In the genomic region with DNA sequence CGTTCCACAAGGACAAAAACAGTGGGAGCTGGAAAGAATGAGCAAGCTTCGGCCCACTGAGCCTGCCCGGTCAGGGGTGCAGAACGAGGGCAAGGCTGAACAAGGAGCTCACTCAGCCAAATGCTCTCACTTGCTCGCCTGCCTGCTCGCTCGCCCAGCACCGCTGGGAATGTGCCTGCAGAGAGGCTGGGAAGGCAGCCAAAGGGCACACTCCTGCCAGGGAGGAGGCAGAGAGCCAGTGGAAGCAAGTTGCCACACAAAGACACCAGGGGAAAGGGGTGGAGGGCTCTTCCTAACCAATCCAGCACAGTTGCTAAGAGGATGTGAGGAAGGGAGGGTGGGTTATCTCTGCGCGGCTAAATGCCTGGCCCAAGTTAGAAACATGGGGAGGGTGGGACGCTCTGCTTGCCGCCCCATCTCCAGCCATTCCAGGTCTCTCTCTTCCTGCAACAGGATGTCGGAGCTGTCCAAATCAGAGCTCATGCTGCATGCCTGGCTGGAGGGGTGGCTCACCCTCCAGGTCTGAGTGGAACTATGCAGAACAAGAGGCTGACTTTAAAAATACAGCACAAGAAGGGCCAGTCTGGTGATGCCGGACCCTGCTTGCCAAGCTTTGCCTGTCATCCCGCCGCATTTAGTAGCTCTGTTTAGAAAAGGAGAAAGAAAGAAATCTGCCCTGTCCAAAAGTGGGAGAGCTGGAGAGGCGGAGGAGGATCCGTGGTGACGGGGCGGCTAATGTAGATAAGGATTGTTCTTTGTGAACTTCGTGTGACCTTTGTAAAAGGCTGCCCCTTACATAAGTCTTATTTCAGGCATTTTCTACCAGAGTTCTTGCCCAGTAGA, we compare ENCODE assay signal across 8 mouse cellular contexts.
DNase-seq lines count a peak whose midpoint lies in the region; ATAC-seq lines count a peak whose summit lies in the region.

No protein-coding gene starts in this region.

- WGBS in hindbrain, embryonic 13.5 days, result 12% methylated on average over 21 of the region's 21 CpGs

- peak overlapping the region; percentile 87 for H3K27ac ChIP-seq in hindbrain, embryonic 13.5 days

- peaks cover 4% of the 10 kb centered on the region; the same call in 1 of the 2 replicates for H3K27me3 ChIP-seq in hindbrain, embryonic 13.5 days

- peak; percentile 88 for ATAC-seq in hindbrain, embryonic 13.5 days (ENCODE audit: low FRiP score)
- ATAC-seq in monocyte, adult 5-6 weeks (replicated peaks; ENCODE audit: insufficient number of reproducible peaks, low FRiP score, low TSS enrichment, poor library complexity, severe bottlenecking), result no peak

- H3K36me3 ChIP-seq in hindbrain, embryonic 13.5 days, result no peaks in the 10 kb centered on the region

- H3K9me3 ChIP-seq in hindbrain, embryonic 13.5 days, result no peaks in the 10 kb centered on the region

- H3K4me1 ChIP-seq in hindbrain, embryonic 13.5 days (replicated peaks), result peaks cover 57% of the 10 kb centered on the region

- peak overlapping the region; percentile 53 for H3K9ac ChIP-seq in hindbrain, embryonic 13.5 days

- H3K4me2 ChIP-seq in hindbrain, embryonic 13.5 days, result peak overlapping the region; percentile 46

- peak overlapping the region; percentile 19 for H3K4me3 ChIP-seq in hindbrain, embryonic 13.5 days

- DNase-seq in NIH3T3 (ENCODE audit: low read depth), result peak; percentile 92
- peak; percentile 91 for DNase-seq in cerebellum, postnatal 36 days
- DNase-seq in gastrocnemius, adult 18-20 months (ENCODE audit: low spot score), result peak; percentile 92
- DNase-seq in layer of hippocampus, postnatal 25 days (ENCODE audit: extremely low spot score in 1 of 2, low spot score in 1 of 2), result peak; percentile 64 to 72
- DNase-seq in lung, postnatal 14 days, result peak; percentile 85
- DNase-seq in right cerebral cortex, adult 18-20 months, result peak; percentile 87
